Mouse (Mus musculus): ENCODE results near the gene Zfand3. TPM values are rescaled to one million over a fixed set of nuclear protein-coding genes. Genes with fewer than 3 reads are reported as not detected.

Zfand3 gene
- polyA plus RNA-seq, 1 experiment from 2014 or later = 68.1 TPM

Other genes with a start within 250 kb of the Zfand3 start
- gene Mdga1, start 34.6 kb upstream of the Zfand3 start, polyA plus RNA-seq (2016; fragmentation: Nextera tagmentation; extraction: Ambion mirVana) = 4.3 and 6.2 TPM in 2 replicates

Measured in midbrain, embryonic 10.5 days (tissue).